Mouse (Mus musculus): Measurements from ENCODE around the gene Smad1.

DNA sequence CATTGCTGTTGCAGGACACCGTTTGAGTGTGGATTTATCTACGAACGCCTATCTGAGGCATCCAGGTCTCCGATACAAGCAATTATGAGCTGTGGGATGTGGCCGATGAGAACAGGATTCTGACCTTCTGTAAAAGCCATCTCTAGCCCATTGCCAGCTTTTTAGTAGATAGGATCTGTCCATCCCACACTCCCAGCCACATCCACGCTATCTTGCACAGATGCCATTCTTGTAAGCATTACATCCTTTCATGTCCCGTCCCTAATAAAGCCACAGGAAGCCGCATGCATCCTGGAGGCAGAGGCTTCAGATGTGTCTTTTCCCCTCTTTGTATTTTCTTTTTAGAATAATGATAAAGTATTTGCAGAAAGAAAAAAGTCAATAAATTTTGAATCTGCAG is 58.1 kb downstream of the Smad1 start:
- no peak for TF ChIP-seq CTCF (IDR thresholded peaks at IDR 0.05; ENCODE audit: low read depth)
- no peak for TF ChIP-seq EP300 (IDR thresholded peaks at IDR 0.05; ENCODE audit: low read depth)
